Mouse (Mus musculus) liver, embryonic 14.5 days (tissue): ENCODE data around the gene Olfr547. TPM values are rescaled to one million over a fixed set of nuclear protein-coding genes. Genes with fewer than 3 reads are reported as not detected.
"Not testable (repeated sequence)": the region's sequence is repeated elsewhere in the genome, so short reads cannot be mapped to it uniquely, and the experiment has no call there.

Experiments used
- ATAC-seq: fragments of 200-750 bp; cut with Nextera tagmentation; 2 replicates; pipeline ENCODE4 v1.8.0; 2017; ENCODE audit warnings: moderate number of reproducible peaks, mild to moderate bottlenecking, moderate library complexity; ENCODE audit not compliant: insufficient read depth
- DNase-seq, 3 experiments: peaks; one replicate each; pipeline ENCODE4 v3.0.0-alpha.2; 2012 to 2013; ENCODE audit warnings: low read depth in 3 of 3, low spot score in 3 of 3
- H3K27ac ChIP-seq: fragments of 300-500 bp; sonication (generic); 2 replicates; pipeline ENCODE4 v1.5.1; 2014; ENCODE audit warnings: moderate library complexity, mild to moderate bottlenecking, control low read depth, inconsistent platforms
- H3K27me3 ChIP-seq: fragments of 300-500 bp; sonication (generic); 2 replicates; pipeline ENCODE4 v1.6.1; 2014; ENCODE audit warnings: mild to moderate bottlenecking, low read length, moderate library complexity; ENCODE audit not compliant: control insufficient read depth, insufficient read depth
- H3K36me3 ChIP-seq: fragments of 300-500 bp; sonication (generic); replicated peaks from 2 replicates; pipeline ENCODE4 v1.6.1; 2014; ENCODE audit warnings: low read depth; ENCODE audit not compliant: control insufficient read depth, insufficient read depth
- H3K4me1 ChIP-seq, 2 experiments: fragments of 200-500 bp in 1 of 2; fragments of 300-500 bp in 1 of 2; sonication (generic) in 1 of 2; replicated peaks; 2 replicates each; pipeline ENCODE4 v1.6.1; 2012 to 2014; ENCODE audit warnings: antibody characterized with exemption in 1 of 2, inconsistent platforms in 1 of 2, low read length in 1 of 2; ENCODE audit not compliant: control insufficient read depth in 2 of 2, insufficient read depth in 2 of 2
- H3K4me2 ChIP-seq: fragments of 300-500 bp; sonication (generic); 2 replicates; pipeline ENCODE4 v1.6.1; 2014; ENCODE audit warnings: low read depth, mild to moderate bottlenecking, control low read depth, moderate library complexity
- H3K4me3 ChIP-seq, 2 experiments: fragments of 200-500 bp in 1 of 2; fragments of 300-500 bp in 1 of 2; sonication (generic) in 1 of 2; 2 replicates each; pipeline ENCODE4 v1.5.1; 2012 to 2014; ENCODE audit warnings: low read depth in 2 of 2, low read length in 2 of 2, mild to moderate bottlenecking in 2 of 2, control low read depth in 1 of 2, inconsistent platforms in 1 of 2, moderate library complexity in 1 of 2; ENCODE audit not compliant: insufficient read depth in 1 of 2
- H3K9ac ChIP-seq: fragments of 300-500 bp; sonication (generic); replicated peaks from 2 replicates; pipeline ENCODE4 v1.6.1; 2014; ENCODE audit warnings: mild to moderate bottlenecking, control low read depth, moderate library complexity
- H3K9me3 ChIP-seq: fragments of 300-500 bp; sonication (generic); 2 replicates; pipeline ENCODE4 v1.6.1; 2016; ENCODE audit warnings: low read length, mixed read lengths; ENCODE audit not compliant: control insufficient read depth
- CTCF ChIP-seq: IDR thresholded peaks from 2 replicates; pipeline ENCODE4 v1.5.1; 2016; ENCODE audit warnings: antibody characterized with exemption, low read depth, control low read depth
- EP300 ChIP-seq: IDR thresholded peaks from 2 replicates; pipeline ENCODE4 v1.6.1; 2016; ENCODE audit warnings: antibody characterized with exemption, low read depth
- WGBS: fragments of 180-500 bp; shearing (Covaris S2); extraction: QIAGEN DNeasy Blood & Tissue Kit; methylation state at CpG from one replicate; pipeline ENCODE4 v1.1.7; 2014; ENCODE audit not compliant: insufficient replicate concordance; 5-methylcytosine and 5-hydroxymethylcytosine counted together
- polyA plus RNA-seq, 2 experiments: library from polyadenylated mRNA; depleted of rRNA in 1 of 2; stranded (reverse) in 1 of 2; unstranded in 1 of 2; fragments of >200 nt; fragmentation: Nextera tagmentation in 1 of 2; extraction: Ambion mirVana in 1 of 2; gene quantifications; 2 replicates each; pipeline versions ENCODE4 v1.2.1 to v1.2.3; 2012 to 2014

The Olfr547 gene
- polyA plus RNA-seq (2012; rRNA removed) (not detected in 2 replicates), polyA plus RNA-seq (2014; fragmentation: Nextera tagmentation; extraction: Ambion mirVana) (not detected in 2 replicates)

- Histone ChIP-seq H3K4me2 (no peak within 1 kb of the TSS), H3K4me1 (no peaks in the 10 kb centered on the region), H3K4me3 (no peak within 1 kb of the TSS), H3K27me3 (no peaks in the 10 kb centered on the region), H3K36me3 (no peaks in the 10 kb centered on the region), H3K9me3 (no peaks in the 10 kb centered on the region), H3K27ac (no peak within 1 kb of the TSS), H3K9ac (no peak within 1 kb of the TSS)
- ATAC-seq (no peak), DNase-seq (no peak)
- TF ChIP-seq EP300 (no peak), CTCF (no peak)
- WGBS: 38% methylated on average over 1 of the region's 1 CpGs
Measured at GRCm38 (mm10) chr7:102534449-102534848, at the start of gene Olfr547. Olfr547 (plus strand) TSS chr7:102534749.

GRCm38 (mm10) chr7:102484766-102485165, 49.8 kb upstream of the Olfr547 start:
- 61% methylated on average over 6 of the region's 8 CpGs for WGBS
- H3K27ac ChIP-seq, H3K9ac ChIP-seq, H3K4me3 ChIP-seq, DNase-seq, H3K4me2 ChIP-seq, H3K36me3 ChIP-seq, H3K27me3 ChIP-seq, H3K9me3 ChIP-seq: not testable (repeated sequence)
- H3K4me1 ChIP-seq: peaks cover 18 to 27% of the 10 kb centered on the region in 2 experiments
- peak; percentile 29; the same call in 1 of the 2 replicates for TF ChIP-seq CTCF
- ATAC-seq: 0 out of 2 replicates have a peak, but pooled peaks have one; percentile 27

- H3K36me3 ChIP-seq: no peaks in the 10 kb centered on the region
- H3K4me2 ChIP-seq: no peak overlapping the region; the same call in 1 of the 2 replicates
- no peaks in the 10 kb centered on the region for H3K9me3 ChIP-seq
- no peak overlapping the region for H3K4me3 ChIP-seq
- TF ChIP-seq CTCF (no peak), EP300 (no peak)
- H3K9ac ChIP-seq: no peak overlapping the region; the same call in 1 of the 2 replicates
- H3K4me1 ChIP-seq: peaks cover 18 to 27% of the 10 kb centered on the region in 2 experiments
- WGBS: 10% methylated on average over 1 of the region's 1 CpGs
- DNase-seq: peak in 1 of 3 experiments; percentile 16
- no peak overlapping the region for H3K27ac ChIP-seq
- peak; percentile 75 for ATAC-seq
- H3K27me3 ChIP-seq: no peaks in the 10 kb centered on the region
Measured at GRCm38 (mm10) chr7:102486105-102486504, 48.4 kb upstream of the Olfr547 start.

GRCm38 (mm10) chr7:102488161-102488560, 46.4 kb upstream of the Olfr547 start, which contains the start of gene Olfr544:
Olfr544 (minus strand) TSS chr7:102488313.
- no peak for TF ChIP-seq EP300
- TF ChIP-seq CTCF: no peak
- Histone ChIP-seq H3K4me2 (no peak within 1 kb of the TSS), H3K36me3 (no peaks in the 10 kb centered on the region), H3K27me3 (no peaks in the 10 kb centered on the region), H3K9ac (no peak within 1 kb of the TSS), H3K27ac (no peak within 1 kb of the TSS), H3K9me3 (no peaks in the 10 kb centered on the region), H3K4me3 (no peak within 1 kb of the TSS), H3K4me1 (peaks cover 18 to 24% of the 10 kb centered on the region in 2 experiments)
- ATAC-seq (no peak), DNase-seq (no peak)
- WGBS: 42% methylated on average over 1 of the region's 1 CpGs

DNA sequence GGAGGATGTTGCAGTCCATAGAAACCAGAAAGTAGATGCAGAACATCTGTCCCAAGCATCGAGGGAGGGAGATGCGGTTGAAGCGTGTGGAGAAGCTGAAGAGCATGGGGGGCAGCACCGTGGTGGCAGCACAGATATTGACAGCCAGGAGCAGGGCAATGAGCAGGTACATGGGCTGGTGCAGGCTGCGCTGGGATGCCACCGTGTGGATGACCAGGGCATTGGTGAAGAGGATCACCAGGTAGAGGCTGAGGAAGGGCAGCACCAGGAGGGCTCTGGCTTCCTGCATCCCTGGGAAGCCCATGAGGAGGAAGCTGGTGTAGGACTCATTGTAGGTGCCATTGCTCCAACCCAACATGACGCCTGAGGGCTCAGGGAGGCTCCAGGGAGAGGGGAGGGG, 40.1 kb upstream of the Olfr547 start:
- H3K4me2 ChIP-seq, H3K4me3 ChIP-seq, H3K27me3 ChIP-seq, H3K36me3 ChIP-seq, H3K4me1 ChIP-seq, ATAC-seq, H3K9me3 ChIP-seq, H3K9ac ChIP-seq, DNase-seq, H3K27ac ChIP-seq: not testable (repeated sequence)
- 33% methylated on average over 6 of the region's 7 CpGs for WGBS
